Mouse (Mus musculus): ENCODE measurements at regions not wholly inside any gene's neighbourhood (a gene's known extent, or its start where the extent isn't known, plus 50 kb on each side); places are given as distances from the start of the nearest gene placed in this dataset.

DNA sequence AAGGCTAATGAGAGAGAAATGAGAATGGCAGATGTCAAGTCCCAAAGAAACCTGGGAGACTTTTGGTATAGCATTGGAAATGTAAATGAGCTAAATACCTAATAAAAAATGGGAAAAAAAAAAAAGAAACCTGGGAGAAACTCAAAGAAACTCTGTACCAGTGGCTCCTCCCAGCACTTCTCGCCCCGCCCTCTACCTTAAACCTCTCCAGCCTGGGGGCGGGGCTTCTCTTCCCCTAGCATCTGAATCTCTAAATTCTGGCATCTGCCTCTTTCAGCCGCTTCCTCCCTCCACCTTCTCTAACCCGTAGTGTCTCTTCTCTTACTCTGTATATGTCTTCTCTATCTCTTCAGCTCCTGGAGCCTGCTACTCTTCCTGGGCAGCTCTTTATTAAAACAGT lies 53.2 kb downstream of the Gpr6 start:
- peak; percentile 38 for DNase-seq (ENCODE audit: low read depth, low spot score)

DNA sequence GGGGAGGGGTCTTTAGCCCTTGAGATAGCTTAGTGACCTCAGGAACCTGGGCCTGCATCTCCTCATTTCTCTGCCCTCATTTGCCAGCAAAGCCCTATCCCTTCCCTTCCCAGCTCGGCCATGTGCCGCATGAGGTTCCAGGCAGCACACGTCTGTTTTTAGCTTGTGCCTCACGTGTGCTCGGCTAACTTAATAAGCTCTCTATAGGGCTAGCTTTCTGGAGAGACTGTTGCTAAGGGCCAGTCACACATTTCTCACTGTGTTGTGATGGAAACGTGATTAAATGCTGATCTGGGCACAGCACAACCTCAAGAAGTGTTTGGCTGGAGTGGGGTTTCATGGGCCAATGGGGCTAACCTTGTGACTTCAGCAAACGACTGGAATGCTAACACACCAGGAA lies 55.5 kb downstream of the Gpr6 start:
- no peak for DNase-seq (ENCODE audit: low read depth, low spot score)

DNA sequence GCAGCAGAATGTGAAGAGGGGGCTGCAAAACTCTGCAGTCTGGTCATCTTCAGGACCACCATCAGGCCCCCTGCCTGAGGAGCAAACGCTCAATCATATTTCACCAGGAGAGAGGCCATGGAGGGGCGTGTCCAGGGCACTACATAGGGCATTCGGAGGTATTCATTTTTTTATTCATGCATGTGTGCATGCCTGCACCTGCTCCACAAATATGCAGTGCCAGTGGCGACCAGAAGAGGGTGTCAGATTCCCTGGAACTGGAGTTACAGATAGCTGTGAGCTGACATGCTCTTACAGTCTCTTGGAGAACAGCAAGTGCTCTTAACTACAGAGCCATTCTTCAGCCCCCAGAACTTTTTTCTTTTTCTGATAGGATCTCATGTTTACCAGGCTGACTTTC lies 56.4 kb downstream of the Gpr6 start:
- DNase-seq (ENCODE audit: low read depth, low spot score): peak; percentile 62

DNA sequence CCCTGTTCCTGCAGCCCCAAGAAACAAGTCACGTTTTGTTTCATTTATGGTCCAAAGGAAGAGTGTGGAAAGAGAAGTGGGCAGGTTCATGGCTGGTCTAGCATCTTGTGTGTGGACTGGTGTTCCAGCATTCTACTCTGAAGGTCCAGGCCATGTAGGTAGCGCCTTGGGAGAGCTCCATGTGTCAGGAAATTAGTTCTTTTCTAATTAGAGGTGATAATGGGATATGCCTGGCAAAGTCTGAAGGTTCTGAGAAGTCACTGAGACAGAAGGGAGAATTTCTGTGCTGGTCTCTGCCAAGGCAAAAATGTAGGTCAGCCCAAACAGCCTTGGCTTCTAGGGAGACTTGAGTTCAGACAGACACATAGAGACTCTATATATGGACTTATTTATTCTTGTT lies 61.5 kb downstream of the Gpr6 start:
- DNase-seq (ENCODE audit: low read depth, low spot score): no peak

DNA sequence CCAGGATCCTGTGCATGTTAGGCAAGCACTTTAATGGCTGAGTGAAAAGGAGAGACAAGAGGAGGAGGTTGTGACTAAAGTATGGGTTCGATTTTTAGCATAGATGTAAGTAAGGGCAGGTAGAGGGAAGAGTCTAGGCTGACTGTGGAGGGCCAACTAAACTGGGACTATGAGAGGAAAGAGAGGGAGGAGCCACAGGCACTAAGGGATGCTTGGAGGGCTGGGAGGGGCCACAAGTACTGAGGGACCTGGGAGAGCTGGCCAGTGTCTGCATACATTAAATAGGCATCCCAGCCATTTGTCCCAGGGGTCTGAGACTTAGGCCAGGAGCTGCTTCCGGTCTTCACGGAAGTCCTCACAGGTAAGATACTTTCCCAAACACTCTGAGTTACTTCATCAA lies 64.2 kb downstream of the Gpr6 start:
- DNase-seq (ENCODE audit: low read depth, low spot score): peak; percentile 59

DNA sequence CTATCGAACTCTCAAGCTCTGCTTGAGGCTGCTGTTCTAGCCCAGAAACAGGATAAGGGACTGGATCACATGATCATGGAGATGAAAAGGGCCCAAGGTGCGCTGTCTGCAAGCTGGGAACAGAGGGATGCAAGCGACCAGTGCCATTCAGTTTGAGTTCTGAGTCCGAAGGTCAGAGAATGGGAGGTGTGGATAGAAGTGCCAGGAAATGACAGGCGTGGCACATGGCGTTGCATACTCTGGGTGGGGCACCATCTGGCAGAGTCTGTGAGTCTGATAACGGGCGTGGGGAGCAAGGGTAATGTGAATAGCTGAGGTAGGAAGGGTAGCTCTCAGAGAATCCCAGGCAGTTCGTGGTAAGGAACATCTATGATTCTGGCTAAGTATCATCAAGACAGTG lies 65.5 kb downstream of the Gpr6 start:
- DNase-seq (ENCODE audit: low read depth, low spot score): peak; percentile 92

DNA sequence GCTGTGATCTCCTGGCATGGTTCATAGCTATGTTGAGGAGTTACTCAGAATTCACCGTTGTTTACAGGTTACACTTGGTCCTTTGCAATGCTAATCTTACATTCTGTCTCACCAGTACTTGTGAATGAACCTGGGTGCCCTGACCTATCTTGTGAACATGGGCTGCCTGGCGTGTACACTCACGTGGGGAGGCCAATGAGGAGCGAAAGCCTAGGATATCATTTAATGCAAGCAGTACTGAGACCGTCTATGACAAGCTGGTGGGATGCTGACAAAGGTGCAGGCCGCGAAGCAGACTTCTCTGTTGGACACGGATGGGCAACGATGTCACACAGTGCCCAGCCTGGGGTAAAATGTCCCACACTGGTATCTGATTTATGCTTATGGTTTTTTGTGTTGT lies 66.3 kb downstream of the Gpr6 start:
- DNase-seq (ENCODE audit: low read depth, low spot score): no peak

DNA sequence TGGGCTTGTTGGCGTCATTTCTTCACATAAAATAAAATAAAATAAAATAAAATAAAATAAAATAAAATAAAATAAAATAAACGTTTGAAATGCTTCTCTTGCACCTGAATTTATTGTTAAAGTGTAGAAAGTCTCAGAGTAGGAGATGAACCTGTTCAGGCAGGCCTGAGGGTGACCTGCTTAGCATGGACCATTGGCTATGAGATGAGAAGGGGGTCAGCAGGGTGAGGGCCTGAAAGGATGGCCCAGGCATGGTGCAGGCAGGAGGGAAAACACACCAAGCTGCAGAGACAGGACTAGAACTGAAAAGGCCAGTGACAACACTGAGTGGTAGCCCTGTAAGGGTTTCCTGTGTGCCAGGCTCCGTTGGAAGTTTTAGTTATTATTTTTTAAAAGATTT lies 67.3 kb downstream of the Gpr6 start:
- DNase-seq (ENCODE audit: low read depth, low spot score): no peak

DNA sequence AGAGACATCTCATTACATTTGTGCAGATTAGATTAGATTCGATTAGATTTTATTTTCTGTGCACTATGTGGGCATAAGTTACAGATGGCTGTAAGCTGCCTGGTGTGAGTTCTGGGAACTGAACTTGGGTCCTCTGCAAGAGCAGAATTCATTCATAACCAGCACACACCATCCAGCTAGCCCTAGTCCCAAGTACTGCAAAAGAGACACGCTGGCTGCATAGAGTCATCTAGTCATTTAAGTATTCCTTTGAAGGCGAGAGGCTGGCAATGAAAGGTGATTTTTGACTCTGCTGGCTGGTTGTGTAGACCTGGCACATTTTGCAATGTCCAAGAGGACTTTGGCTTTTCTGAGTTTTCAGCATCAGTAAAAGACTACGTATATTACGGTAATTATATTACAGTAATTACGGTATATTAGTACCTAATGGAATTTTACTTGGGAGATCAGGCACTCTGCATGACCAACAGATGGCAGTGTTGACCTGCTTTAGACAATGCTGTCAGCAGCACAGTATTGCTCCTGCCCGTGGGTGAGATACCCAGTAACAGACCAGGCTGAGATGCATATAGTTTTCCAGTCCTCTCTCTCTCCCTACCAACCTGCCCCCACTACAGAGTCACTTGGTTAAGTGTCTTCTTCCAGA lies 67.9 kb downstream of the Gpr6 start:
- peak; percentile 88 for DNase-seq (ENCODE audit: low read depth, low spot score)

DNA sequence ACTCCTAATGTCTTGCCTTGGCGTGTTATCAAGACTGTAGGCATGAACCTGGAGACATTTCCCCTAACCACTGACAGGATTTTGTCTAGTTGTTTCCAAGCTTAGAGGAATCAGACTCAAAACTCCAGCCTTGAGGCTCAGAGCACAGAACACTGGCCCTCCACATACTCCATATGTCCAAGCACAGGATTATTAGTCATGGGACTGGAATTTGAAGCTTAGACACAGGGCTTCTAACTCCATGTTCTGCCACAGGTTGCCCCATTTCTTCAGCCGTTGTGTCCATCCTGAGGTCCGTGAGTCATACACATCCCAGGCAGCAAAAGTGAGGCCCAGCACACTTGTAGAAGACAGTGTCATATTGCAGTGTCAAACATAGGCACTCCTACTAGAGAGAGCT lies 68.9 kb downstream of the Gpr6 start:
- no peak for DNase-seq (ENCODE audit: low read depth, low spot score)

DNA sequence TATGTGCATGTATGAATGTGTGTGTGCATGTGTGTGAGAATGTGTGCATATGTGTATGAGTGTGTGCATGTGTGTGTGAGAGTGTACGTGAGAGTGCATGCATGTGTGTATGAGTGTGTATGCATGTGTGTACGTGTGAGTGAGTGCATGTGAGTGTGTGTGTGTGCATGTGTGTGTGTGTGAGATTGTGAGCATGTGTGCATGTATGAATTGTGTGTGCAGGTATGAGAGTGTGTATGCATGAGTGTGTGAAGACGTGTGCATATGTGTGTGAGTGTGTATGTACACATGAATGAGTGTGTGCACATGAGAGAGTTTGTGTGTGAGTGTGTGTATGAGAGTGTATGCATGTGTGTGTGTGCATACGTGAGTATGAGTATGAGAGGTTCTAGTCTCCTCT lies 71.1 kb downstream of the Gpr6 start:
- no peak for DNase-seq (ENCODE audit: low read depth, low spot score)

DNA sequence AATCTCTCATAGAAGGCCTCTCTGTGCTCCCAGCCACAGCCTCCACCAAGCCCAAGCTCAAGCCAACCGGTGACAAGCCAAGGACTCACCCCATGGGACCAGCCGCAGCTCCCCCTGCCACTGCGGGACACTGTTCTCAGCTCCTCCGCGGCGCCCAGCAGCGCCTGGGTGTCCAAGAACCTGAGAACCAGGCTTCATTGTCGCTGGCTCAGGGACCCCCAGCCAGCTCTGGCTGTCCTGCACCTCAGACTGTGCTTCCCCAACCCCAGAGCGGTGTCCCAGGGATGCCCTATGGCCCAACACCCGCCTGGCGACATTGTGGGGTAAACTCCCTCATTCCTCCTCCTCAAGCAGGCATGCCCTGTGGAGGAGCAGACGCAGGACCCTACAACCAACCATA lies 72.6 kb downstream of the Gpr6 start:
- DNase-seq (ENCODE audit: low read depth, low spot score): no peak

DNA sequence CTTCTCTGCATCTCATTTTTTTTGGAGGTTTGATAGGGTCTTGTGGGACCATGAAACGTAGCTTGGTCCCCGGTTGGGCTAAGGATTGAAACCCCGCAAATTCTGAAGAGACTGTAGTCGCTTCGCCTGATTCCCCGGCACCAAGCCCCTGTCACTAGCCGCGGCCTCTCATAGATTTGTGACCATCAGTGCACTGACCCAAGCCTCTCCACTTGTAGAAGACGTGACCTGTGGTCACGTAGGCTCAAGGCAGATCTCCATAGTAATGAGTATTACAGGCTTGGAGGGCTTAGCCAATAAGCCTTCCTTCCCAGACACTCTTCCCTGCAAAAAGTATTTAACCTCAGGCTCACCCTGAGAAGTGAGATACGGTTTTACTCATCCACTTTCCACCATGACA lies 73.3 kb downstream of the Gpr6 start:
- no peak for DNase-seq (ENCODE audit: low read depth, low spot score)

DNA sequence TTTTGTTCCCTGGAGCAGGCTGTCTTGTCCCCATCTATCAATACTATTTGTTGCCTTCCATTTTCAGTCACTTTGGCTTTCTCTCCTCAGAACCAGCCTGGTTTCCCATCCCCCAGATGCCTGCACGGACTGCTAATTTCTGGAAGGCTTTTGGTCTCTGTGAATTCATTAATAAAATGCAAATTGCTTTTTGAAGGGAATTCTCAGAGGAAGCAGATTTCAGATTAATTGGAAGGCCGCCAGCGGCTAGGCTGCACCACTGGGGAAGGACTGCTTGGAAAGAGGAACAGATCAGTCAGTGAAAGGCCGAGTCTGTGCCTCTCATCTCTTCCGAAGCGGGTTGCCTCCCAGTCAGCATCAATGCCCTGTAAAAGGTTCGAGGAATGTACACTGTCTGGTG lies 73.8 kb downstream of the Gpr6 start:
- DNase-seq (ENCODE audit: low read depth, low spot score): no peak

DNA sequence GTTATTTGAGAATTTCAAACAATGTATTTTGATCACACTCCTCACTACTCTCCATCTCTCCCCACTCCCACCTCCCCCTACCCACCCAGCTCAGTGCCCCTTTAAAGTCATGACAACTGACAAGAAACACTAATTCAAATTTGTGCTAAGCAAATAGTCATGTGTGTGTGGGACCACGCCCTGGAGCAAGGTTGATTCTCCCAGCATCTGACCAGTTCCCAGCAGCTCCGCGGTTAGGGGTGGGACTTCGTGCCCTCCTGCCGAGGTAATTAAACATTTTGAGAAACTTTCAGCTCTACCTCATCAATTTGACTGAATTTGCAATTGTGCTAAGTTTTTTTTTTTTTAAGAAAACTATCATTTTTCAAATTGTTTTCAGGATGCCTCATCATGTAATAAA lies 74.5 kb downstream of the Gpr6 start:
- no peak for DNase-seq (ENCODE audit: low read depth, low spot score)

Measured in c-Kit-negative CD71-positive TER-119-positive erythroid progenitor cells, embryonic 14.5 days (primary cell).